Mouse (Mus musculus): ENCODE measurements at regions not wholly inside any gene's neighbourhood (a gene's known extent, or its start where the extent isn't known, plus 50 kb on each side); places are given as distances from the start of the nearest gene placed in this dataset.

- DNase-seq (ENCODE audit: extremely low spot score in 1 of 2, low spot score in 1 of 2): no peak
Observed at GRCm38 (mm10) chr3:102319331-102319730, 114.8 kb upstream of the Vangl1 start.

- no peak for DNase-seq (ENCODE audit: extremely low spot score in 1 of 2, low spot score in 1 of 2)
Observed at GRCm38 (mm10) chr3:102316151-102316550, 111.7 kb upstream of the Vangl1 start.

GRCm38 (mm10) chr3:102311482-102312225 is 107.2 kb upstream of the Vangl1 start:
- no peak for DNase-seq (ENCODE audit: extremely low spot score in 1 of 2, low spot score in 1 of 2)

GRCm38 (mm10) chr3:102310243-102310642 is 105.8 kb upstream of the Vangl1 start:
- no peak for DNase-seq (ENCODE audit: extremely low spot score in 1 of 2, low spot score in 1 of 2)

DNA sequence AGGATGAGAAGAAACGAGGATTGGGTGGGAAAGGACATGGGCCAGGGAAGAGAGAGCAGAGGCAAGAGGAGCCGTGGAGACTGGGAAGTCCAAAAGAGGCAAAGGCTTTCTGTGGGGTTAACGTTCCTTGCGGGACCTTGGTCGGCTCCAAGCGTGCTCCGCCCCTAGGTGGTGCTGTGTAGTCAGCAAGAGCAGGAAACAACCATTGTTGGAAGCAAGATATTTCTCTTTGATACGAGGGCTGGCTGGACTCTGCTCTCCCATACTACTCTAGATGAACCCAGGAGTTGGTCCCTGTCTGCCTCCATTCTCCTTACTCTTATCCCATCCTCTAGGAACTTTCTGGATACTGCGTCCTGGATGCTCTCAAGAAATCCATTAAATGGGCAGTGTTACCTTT is 105.3 kb upstream of the Vangl1 start:
- DNase-seq (ENCODE audit: extremely low spot score in 1 of 2, low spot score in 1 of 2): peak; percentile 3 to 75

DNA sequence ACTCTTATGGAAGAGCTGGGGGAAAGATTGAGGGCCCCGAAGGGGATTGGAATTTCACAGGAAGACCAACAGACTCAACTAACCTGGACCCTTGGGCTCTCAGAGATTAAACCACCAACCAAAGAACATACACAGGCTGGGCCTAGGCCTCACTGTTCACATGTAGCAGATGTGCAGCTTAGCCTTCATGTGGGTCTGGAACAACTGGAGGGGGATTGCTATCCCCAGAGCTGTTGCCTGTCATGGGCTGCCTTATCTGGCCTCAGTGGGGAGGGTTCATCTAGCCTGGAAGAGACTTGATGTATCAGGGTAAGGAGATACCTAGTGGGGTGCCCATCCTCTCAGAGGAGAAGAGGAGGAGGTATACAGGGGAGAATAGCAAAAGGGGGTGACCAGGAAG is 103.2 kb upstream of the Vangl1 start:
- no peak for DNase-seq (ENCODE audit: extremely low spot score in 1 of 2, low spot score in 1 of 2)

GRCm38 (mm10) chr3:102292385-102292784 is 87.9 kb upstream of the Vangl1 start:
- no peak for DNase-seq (ENCODE audit: extremely low spot score in 1 of 2, low spot score in 1 of 2)

GRCm38 (mm10) chr3:102281983-102282382 is 77.5 kb upstream of the Vangl1 start:
- DNase-seq (ENCODE audit: extremely low spot score in 1 of 2, low spot score in 1 of 2): no peak

DNA sequence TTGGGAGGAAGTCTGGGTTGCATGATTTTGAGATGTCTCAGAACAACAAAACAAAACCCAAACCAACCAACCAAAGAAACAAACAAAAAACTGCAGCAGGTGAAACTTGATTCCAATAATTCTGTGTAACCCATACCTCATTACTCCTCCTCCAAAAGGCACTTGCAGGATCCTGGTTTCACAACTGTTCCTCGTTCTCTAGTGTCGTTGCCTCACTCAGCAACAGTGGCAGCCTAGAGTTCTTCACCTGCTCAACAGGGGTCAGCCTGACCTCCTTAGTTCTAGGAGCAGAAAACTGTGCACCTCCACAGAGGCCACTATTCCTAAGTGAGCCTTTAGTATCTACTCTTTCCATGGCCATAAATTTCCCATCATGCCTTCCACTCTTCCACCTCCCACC is 72.3 kb upstream of the Vangl1 start:
- DNase-seq (ENCODE audit: extremely low spot score in 1 of 2, low spot score in 1 of 2): no peak

GRCm38 (mm10) chr3:102276283-102276682 is 71.8 kb upstream of the Vangl1 start:
- DNase-seq (ENCODE audit: extremely low spot score in 1 of 2, low spot score in 1 of 2): no peak

DNA sequence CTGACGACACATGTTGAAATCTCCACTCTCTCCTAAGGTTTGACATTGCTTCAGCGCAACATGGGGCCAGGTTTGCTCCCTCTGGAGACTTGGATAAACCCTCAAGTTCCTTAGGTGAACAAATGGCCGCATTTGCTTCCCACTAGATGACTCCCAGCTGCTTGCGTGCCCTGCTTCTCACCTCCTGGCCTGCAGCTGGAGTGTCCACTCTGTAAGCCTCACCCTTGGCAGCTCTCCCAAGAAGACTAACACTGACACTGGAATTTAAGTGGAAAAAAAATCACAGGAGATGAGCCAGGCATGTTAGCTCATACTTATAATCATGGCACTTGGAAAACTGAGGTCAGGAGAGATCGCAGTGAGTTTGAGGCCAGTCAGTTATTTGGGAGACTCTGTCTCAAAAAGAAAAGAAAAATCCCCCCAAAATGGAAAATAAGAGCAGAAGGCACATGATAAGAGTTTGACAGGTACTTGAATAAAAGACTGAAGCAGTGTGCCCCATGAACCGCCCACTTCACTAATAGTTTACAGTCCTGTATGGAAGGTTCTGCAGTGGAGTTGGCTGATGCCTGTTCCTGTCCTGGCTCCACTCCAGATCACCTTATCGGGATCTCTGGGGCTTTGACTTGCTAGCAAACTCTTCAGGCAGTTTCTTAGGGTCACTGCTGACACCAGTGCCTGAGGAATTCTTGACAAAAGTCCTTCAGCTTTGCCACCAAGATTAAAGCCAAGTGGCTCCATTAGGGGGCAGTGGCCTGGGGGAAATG is 70.9 kb upstream of the Vangl1 start:
- no peak for DNase-seq (ENCODE audit: extremely low spot score in 1 of 2, low spot score in 1 of 2)

- no peak for DNase-seq (ENCODE audit: extremely low spot score in 1 of 2, low spot score in 1 of 2)
Observed at GRCm38 (mm10) chr3:102270779-102271178, 66.3 kb upstream of the Vangl1 start.

- no peak for DNase-seq (ENCODE audit: extremely low spot score in 1 of 2, low spot score in 1 of 2)
Observed at GRCm38 (mm10) chr3:102270257-102270656, 65.8 kb upstream of the Vangl1 start.

GRCm38 (mm10) chr3:102266136-102266535 is 61.6 kb upstream of the Vangl1 start:
- no peak for DNase-seq (ENCODE audit: extremely low spot score in 1 of 2, low spot score in 1 of 2)

DNA sequence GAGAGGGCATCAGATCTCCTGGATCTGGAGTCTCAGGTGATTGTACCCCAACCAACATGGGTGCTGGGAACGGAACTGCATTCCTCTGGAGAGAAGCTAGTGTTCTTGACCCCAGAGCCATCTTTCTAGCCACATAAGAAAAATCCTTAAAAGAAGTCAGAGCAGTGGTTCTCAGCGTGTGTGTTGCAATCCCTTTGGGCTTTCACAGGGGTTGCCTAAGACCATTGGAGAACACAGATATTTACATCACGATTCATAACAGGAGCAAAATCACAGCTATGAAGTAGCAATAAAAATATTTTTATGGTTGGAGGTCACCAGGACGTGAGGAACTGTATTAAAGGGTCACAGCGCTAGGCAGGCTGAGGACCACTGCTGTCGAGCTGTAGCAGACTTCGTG is 60.7 kb upstream of the Vangl1 start:
- no peak for DNase-seq (ENCODE audit: extremely low spot score in 1 of 2, low spot score in 1 of 2)

DNA sequence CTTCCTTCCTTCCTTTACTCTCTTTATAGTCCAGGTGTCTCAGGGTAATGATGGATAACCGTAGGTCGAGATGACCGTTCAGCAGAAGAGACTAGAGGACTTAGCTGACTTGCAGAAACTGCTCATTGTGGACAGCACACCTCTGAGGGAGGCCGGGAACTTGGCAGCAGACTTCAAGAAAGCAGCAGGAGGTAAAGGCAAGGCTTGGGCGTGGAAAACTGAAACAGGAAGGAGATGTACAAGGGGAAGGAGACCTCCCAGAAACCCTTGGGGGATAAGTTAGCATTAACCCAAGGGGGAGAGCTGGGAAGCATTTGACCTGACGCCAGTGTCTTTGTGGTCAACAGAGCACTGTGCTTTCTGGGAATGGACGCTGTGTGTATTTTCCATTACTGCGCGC is 58.8 kb upstream of the Vangl1 start:
- DNase-seq (ENCODE audit: extremely low spot score in 1 of 2, low spot score in 1 of 2): no peak

- DNase-seq (ENCODE audit: extremely low spot score in 1 of 2, low spot score in 1 of 2): peak in 1 of 2 experiments; percentile 31
Observed at GRCm38 (mm10) chr3:102262665-102263064, 58.2 kb upstream of the Vangl1 start.

GRCm38 (mm10) chr3:102261517-102261916 is 57.0 kb upstream of the Vangl1 start:
- DNase-seq (ENCODE audit: extremely low spot score in 1 of 2, low spot score in 1 of 2): no peak

Measured in frontal cortex, adult 2 months (tissue).